Mouse (Mus musculus): ENCODE measurements at regions not wholly inside any gene's neighbourhood (a gene's known extent, or its start where the extent isn't known, plus 50 kb on each side); places are given as distances from the start of the nearest gene placed in this dataset.

- H3K4me1 ChIP-seq (ENCODE audit: control insufficient read depth, insufficient read depth), result no peaks in the 10 kb centered on the region
- no peaks in the 10 kb centered on the region for H3K27me3 ChIP-seq (ENCODE audit: control insufficient read depth, insufficient read depth, low read length)
- no peak for TF ChIP-seq CTCF (IDR thresholded peaks at IDR 0.05; ENCODE audit: low read depth)
- TF ChIP-seq EP300 (IDR thresholded peaks at IDR 0.05; ENCODE audit: low read depth), result no peak
- ATAC-seq (ENCODE audit: insufficient read depth, low read depth), result no peak
- DNase-seq (ENCODE audit: low spot score), result no peak
- no peaks in the 10 kb centered on the region for H3K9me3 ChIP-seq (replicated peaks; ENCODE audit: control insufficient read depth, low read length)
- no peaks in the 10 kb centered on the region for H3K36me3 ChIP-seq (replicated peaks; ENCODE audit: control insufficient read depth, insufficient read depth, low read length)
- H3K9ac ChIP-seq (replicated peaks; ENCODE audit: low read depth, low read length), result no peak overlapping the region
- H3K4me2 ChIP-seq (ENCODE audit: low read depth, low read length), result no peak overlapping the region
- H3K27ac ChIP-seq (ENCODE audit: low read depth), result no peak overlapping the region
- no peak overlapping the region for H3K4me3 ChIP-seq (ENCODE audit: low read depth, low read length)
- 86% methylated on average over 1 of the region's 1 CpGs for WGBS
Observed at GRCm38 (mm10) chr13:51253371-51253770, 82.5 kb downstream of the Nxnl2 start.

GRCm38 (mm10) chr13:51255688-51256087, 84.9 kb downstream of the Nxnl2 start:
- Histone ChIP-seq H3K9me3 (replicated peaks; ENCODE audit: control insufficient read depth, low read length) (no peaks in the 10 kb centered on the region), H3K4me1 (ENCODE audit: control insufficient read depth, insufficient read depth) (no peaks in the 10 kb centered on the region), H3K4me3 (ENCODE audit: low read depth, low read length) (no peak overlapping the region), H3K9ac (replicated peaks; ENCODE audit: low read depth, low read length) (no peak overlapping the region), H3K36me3 (replicated peaks; ENCODE audit: control insufficient read depth, insufficient read depth, low read length) (no peaks in the 10 kb centered on the region), H3K4me2 (ENCODE audit: low read depth, low read length) (no peak overlapping the region), H3K27ac (ENCODE audit: low read depth) (no peak overlapping the region), H3K27me3 (ENCODE audit: control insufficient read depth, insufficient read depth, low read length) (no peaks in the 10 kb centered on the region)
- TF ChIP-seq EP300 (IDR thresholded peaks at IDR 0.05; ENCODE audit: low read depth) (no peak), CTCF (IDR thresholded peaks at IDR 0.05; ENCODE audit: low read depth) (no peak)
- no peak for DNase-seq (ENCODE audit: low spot score)
- WGBS, result 91% methylated on average over 5 of the region's 5 CpGs
- ATAC-seq (ENCODE audit: insufficient read depth, low read depth), result no peak

- DNase-seq (ENCODE audit: low spot score), result no peak
- 71% methylated on average over 13 of the region's 13 CpGs for WGBS
- Histone ChIP-seq H3K4me3 (ENCODE audit: low read depth, low read length) (no peak overlapping the region), H3K9ac (replicated peaks; ENCODE audit: low read depth, low read length) (no peak overlapping the region), H3K9me3 (replicated peaks; ENCODE audit: control insufficient read depth, low read length) (no peaks in the 10 kb centered on the region), H3K4me1 (ENCODE audit: control insufficient read depth, insufficient read depth) (no peaks in the 10 kb centered on the region), H3K4me2 (ENCODE audit: low read depth, low read length) (no peak overlapping the region), H3K36me3 (replicated peaks; ENCODE audit: control insufficient read depth, insufficient read depth, low read length) (no peaks in the 10 kb centered on the region), H3K27ac (ENCODE audit: low read depth) (no peak overlapping the region), H3K27me3 (ENCODE audit: control insufficient read depth, insufficient read depth, low read length) (no peaks in the 10 kb centered on the region)
- ATAC-seq (ENCODE audit: insufficient read depth, low read depth), result peak; percentile 14; the same call in 1 of the 2 replicates
- TF ChIP-seq EP300 (IDR thresholded peaks at IDR 0.05; ENCODE audit: low read depth) (no peak), CTCF (IDR thresholded peaks at IDR 0.05; ENCODE audit: low read depth) (no peak)
Observed at GRCm38 (mm10) chr13:51258752-51259721, 88.2 kb downstream of the Nxnl2 start.

GRCm38 (mm10) chr13:51261619-51262018, 90.8 kb downstream of the Nxnl2 start:
- 84% methylated on average over 8 of the region's 8 CpGs for WGBS
- Histone ChIP-seq H3K4me3 (ENCODE audit: low read depth, low read length) (no peak overlapping the region), H3K27ac (ENCODE audit: low read depth) (no peak overlapping the region), H3K4me2 (ENCODE audit: low read depth, low read length) (no peak overlapping the region), H3K9ac (replicated peaks; ENCODE audit: low read depth, low read length) (no peak overlapping the region), H3K36me3 (replicated peaks; ENCODE audit: control insufficient read depth, insufficient read depth, low read length) (no peaks in the 10 kb centered on the region), H3K4me1 (ENCODE audit: control insufficient read depth, insufficient read depth) (no peaks in the 10 kb centered on the region), H3K9me3 (replicated peaks; ENCODE audit: control insufficient read depth, low read length) (no peaks in the 10 kb centered on the region), H3K27me3 (ENCODE audit: control insufficient read depth, insufficient read depth, low read length) (no peaks in the 10 kb centered on the region)
- ATAC-seq (ENCODE audit: insufficient read depth, low read depth), result no peak
- TF ChIP-seq EP300 (IDR thresholded peaks at IDR 0.05; ENCODE audit: low read depth) (no peak), CTCF (IDR thresholded peaks at IDR 0.05; ENCODE audit: low read depth) (no peak)
- no peak for DNase-seq (ENCODE audit: low spot score)

- no peaks in the 10 kb centered on the region for H3K27me3 ChIP-seq (ENCODE audit: control insufficient read depth, insufficient read depth, low read length)
- no peaks in the 10 kb centered on the region for H3K36me3 ChIP-seq (replicated peaks; ENCODE audit: control insufficient read depth, insufficient read depth, low read length)
- no peak overlapping the region for H3K9ac ChIP-seq (replicated peaks; ENCODE audit: low read depth, low read length)
- no peaks in the 10 kb centered on the region for H3K9me3 ChIP-seq (replicated peaks; ENCODE audit: control insufficient read depth, low read length)
- TF ChIP-seq CTCF (IDR thresholded peaks at IDR 0.05; ENCODE audit: low read depth) (no peak), EP300 (IDR thresholded peaks at IDR 0.05; ENCODE audit: low read depth) (no peak)
- ATAC-seq (ENCODE audit: insufficient read depth, low read depth), result no peak
- H3K4me2 ChIP-seq (ENCODE audit: low read depth, low read length), result no peak overlapping the region
- H3K4me3 ChIP-seq (ENCODE audit: low read depth, low read length), result no peak overlapping the region
- 82% methylated on average over 4 of the region's 4 CpGs for WGBS
- DNase-seq (ENCODE audit: low spot score), result no peak
- no peaks in the 10 kb centered on the region for H3K4me1 ChIP-seq (ENCODE audit: control insufficient read depth, insufficient read depth)
- no peak overlapping the region for H3K27ac ChIP-seq (ENCODE audit: low read depth)
Observed at GRCm38 (mm10) chr13:51272786-51273185, 102.0 kb downstream of the Nxnl2 start.
